ENCODE assay signal across 9 mouse cellular contexts in genomic region chr2:78871971-78872860, GRCm38 (mm10). TPM values are rescaled to one million over a fixed set of nuclear protein-coding genes. Genes with fewer than 3 reads are reported as not detected.
DNase-seq lines count a peak whose midpoint lies in the region; ATAC-seq lines count a peak whose summit lies in the region.
"Had no signal": no experiment of that assay in that cellular context is flagged by ENCODE, and none has a peak within 500 bp of the region (broad histone marks: within the 10 kb centered on the region; RNA-seq: fewer than 3 reads in every experiment).

No protein-coding gene starts in this region.

- peak overlapping the region; percentile 35 for H3K4me3 ChIP-seq in stomach, embryonic 16.5 days (replicated peaks; ENCODE audit: low read length)

- H3K4me1 ChIP-seq in stomach, embryonic 16.5 days (ENCODE audit: control insufficient read depth, insufficient read depth, low read length) = peaks cover 23% of the 10 kb centered on the region

- H3K36me3 ChIP-seq in stomach, embryonic 16.5 days (ENCODE audit: control insufficient read depth, insufficient read depth, low read length) = no peaks in the 10 kb centered on the region

- no peaks in the 10 kb centered on the region for H3K9me3 ChIP-seq in stomach, embryonic 16.5 days (replicated peaks; ENCODE audit: control insufficient read depth, low read length)

- H3K9ac ChIP-seq in stomach, embryonic 16.5 days (ENCODE audit: low read length) = peak overlapping the region; percentile 62

- DNase-seq in layer of hippocampus, adult 11-12 months (ENCODE audit: low spot score) = peak; percentile 28
- no peak for DNase-seq in layer of hippocampus, postnatal 36 days
- peak; percentile 58 for DNase-seq in cerebellum, adult 9-10 months
- DNase-seq in heart, adult 8-10 months (ENCODE audit: low spot score) = peak; percentile 44
- DNase-seq in kidney, postnatal 4 days = peak; percentile 20 to 30

- peak overlapping the region; percentile 76 for H3K4me2 ChIP-seq in stomach, embryonic 16.5 days (ENCODE audit: low read depth, low read length)

- H3K27me3 ChIP-seq in stomach, embryonic 16.5 days (ENCODE audit: control insufficient read depth, insufficient read depth, low read length) = no peaks in the 10 kb centered on the region

- 0 out of 2 replicates have a peak, but pooled peaks have one; percentile 16 for ATAC-seq in megakaryocyte progenitor cell, adult 5-6 weeks (replicated peaks; ENCODE audit: poor library complexity)
- ATAC-seq in stomach, embryonic 16.5 days (ENCODE audit: insufficient read depth, low FRiP score) = no peak
- ATAC-seq in erythroid progenitor cell, adult 5-6 weeks (replicated peaks; ENCODE audit: low FRiP score, poor library complexity, severe bottlenecking) = no peak

- 23% methylated on average over 8 of the region's 8 CpGs for WGBS in stomach, embryonic 16.5 days

- peak overlapping the region; percentile 67 for H3K27ac ChIP-seq in stomach, embryonic 16.5 days (ENCODE audit: low read length)
- H3K27ac ChIP-seq: macrophage had no signal

RNA-seq across cellular contexts. Expression of gene Ube2e3, which starts 4.3 kb away (rescaled TPM):
- 100 to 1,000 TPM; 113 to 116 TPM for total RNA-seq in layer of hippocampus, postnatal 36 days (2021)
- 10 to 100 TPM; 42.7 to 50.7 (median 45.5) TPM for total RNA-seq in heart, adult 8-10 months (2022)
- total RNA-seq in megakaryocyte progenitor cell, adult 5-6 weeks (2015) = 69.7 and 75.2 TPM in 2 replicates
- 33.9 and 36.8 TPM in 2 replicates for total RNA-seq in megakaryocyte progenitor cell, adult 5-6 weeks (2017)
- 88.7 and 103 TPM in 2 replicates for polyA plus RNA-seq in stomach, embryonic 16.5 days (2015; fragmentation: Nextera tagmentation; extraction: Ambion mirVana)
- total RNA-seq in erythroid progenitor cell, adult 5-6 weeks (2015; ENCODE audit: low replicate concordance) = 89.0 and 153 TPM in 2 replicates
- total RNA-seq in erythroid progenitor cell, adult 5-6 weeks (2017; ENCODE audit: low replicate concordance) = 110 and 122 TPM in 2 replicates

Comparison
In these comparisons a context has a peak if more than half of its experiments do, and no peak if none do; other contexts are left out.
1. DNase-seq: peak in layer of hippocampus, adult 11-12 months (single experiment), cerebellum, adult 9-10 months (single experiment), heart, adult 8-10 months (single experiment) and kidney, postnatal 4 days (2 of 2); none in layer of hippocampus, postnatal 36 days (0 of 2).